Mouse (Mus musculus): ENCODE results near the gene Gabrb3. TPM values are rescaled to one million over a fixed set of nuclear protein-coding genes. Genes with fewer than 3 reads are reported as not detected.

Gene Gabrb3
- polyA plus RNA-seq, 1 experiment from 2014 or later = not detected

DNA sequence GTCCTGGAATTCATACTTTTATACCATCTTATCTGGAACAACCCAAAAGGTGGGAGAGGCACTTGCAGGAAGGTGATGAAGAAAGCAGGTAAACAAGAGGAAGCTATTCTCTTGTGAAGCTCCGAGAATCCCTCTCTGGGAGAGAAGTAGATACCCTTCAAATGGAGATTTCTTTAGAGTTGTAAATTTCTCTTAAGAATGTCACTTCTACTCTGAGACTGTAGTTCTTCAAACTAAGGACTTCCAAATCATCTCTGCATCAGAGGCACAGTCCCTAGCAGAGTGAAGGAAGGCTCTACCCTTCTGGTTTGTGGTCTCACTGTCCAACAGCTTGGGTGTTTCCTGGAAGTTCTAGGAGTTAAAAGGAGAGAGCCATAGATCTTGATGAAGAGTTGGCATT, 221.3 kb downstream of the Gabrb3 start:
- no peak overlapping the region for H3K4me2 ChIP-seq (ENCODE audit: low read depth, low read length)
- H3K27ac ChIP-seq (ENCODE audit: low read length) = no peak overlapping the region
- H3K9ac ChIP-seq (ENCODE audit: low read depth, low read length) = no peak overlapping the region
- no peak overlapping the region for H3K4me3 ChIP-seq (ENCODE audit: low read depth, low read length)
- no peak for ATAC-seq (ENCODE audit: low read depth)
- H3K9me3 ChIP-seq (replicated peaks; ENCODE audit: control insufficient read depth, low read length) = no peaks in the 10 kb centered on the region
- H3K27me3 ChIP-seq (ENCODE audit: control insufficient read depth, insufficient read depth, low read depth, low read length) = no peaks in the 10 kb centered on the region
- WGBS (ENCODE audit: insufficient replicate concordance) = 32% methylated on average over 1 of the region's 1 CpGs
- no peaks in the 10 kb centered on the region for H3K36me3 ChIP-seq (ENCODE audit: control insufficient read depth, insufficient read depth)
- no peaks in the 10 kb centered on the region for H3K4me1 ChIP-seq (ENCODE audit: control insufficient read depth, low read depth, low read length)

DNA sequence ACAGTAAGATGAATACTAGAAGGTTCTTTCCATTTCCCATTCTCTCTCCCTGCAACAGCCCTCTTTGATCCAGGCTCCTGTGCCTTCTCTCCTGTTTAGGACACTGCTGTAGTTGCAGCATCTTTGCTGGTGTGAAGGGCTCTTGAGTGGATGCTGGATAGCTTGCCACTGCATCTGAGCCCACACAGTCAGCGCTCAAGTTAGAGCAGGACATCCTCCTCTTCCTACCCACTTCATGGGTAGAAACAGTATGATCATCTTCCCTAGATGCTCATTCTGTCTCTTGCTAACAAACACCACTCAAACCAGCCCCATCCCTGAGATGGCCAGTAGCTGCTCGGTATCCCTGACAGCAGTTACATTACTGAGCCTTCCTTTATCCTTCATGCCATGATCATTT, 227.9 kb downstream of the Gabrb3 start:
- no peaks in the 10 kb centered on the region for H3K27me3 ChIP-seq (ENCODE audit: control insufficient read depth, insufficient read depth, low read depth, low read length)
- H3K4me3 ChIP-seq (ENCODE audit: low read depth, low read length) = no peak overlapping the region
- H3K36me3 ChIP-seq (ENCODE audit: control insufficient read depth, insufficient read depth) = no peaks in the 10 kb centered on the region
- ATAC-seq (ENCODE audit: low read depth) = no peak
- H3K4me2 ChIP-seq (ENCODE audit: low read depth, low read length) = no peak overlapping the region
- 66% methylated on average over 2 of the region's 2 CpGs for WGBS (ENCODE audit: insufficient replicate concordance)
- no peak overlapping the region for H3K9ac ChIP-seq (ENCODE audit: low read depth, low read length)
- H3K4me1 ChIP-seq (ENCODE audit: control insufficient read depth, low read depth, low read length) = no peaks in the 10 kb centered on the region
- no peaks in the 10 kb centered on the region for H3K9me3 ChIP-seq (replicated peaks; ENCODE audit: control insufficient read depth, low read length)
- H3K27ac ChIP-seq (ENCODE audit: low read length) = no peak overlapping the region

DNA sequence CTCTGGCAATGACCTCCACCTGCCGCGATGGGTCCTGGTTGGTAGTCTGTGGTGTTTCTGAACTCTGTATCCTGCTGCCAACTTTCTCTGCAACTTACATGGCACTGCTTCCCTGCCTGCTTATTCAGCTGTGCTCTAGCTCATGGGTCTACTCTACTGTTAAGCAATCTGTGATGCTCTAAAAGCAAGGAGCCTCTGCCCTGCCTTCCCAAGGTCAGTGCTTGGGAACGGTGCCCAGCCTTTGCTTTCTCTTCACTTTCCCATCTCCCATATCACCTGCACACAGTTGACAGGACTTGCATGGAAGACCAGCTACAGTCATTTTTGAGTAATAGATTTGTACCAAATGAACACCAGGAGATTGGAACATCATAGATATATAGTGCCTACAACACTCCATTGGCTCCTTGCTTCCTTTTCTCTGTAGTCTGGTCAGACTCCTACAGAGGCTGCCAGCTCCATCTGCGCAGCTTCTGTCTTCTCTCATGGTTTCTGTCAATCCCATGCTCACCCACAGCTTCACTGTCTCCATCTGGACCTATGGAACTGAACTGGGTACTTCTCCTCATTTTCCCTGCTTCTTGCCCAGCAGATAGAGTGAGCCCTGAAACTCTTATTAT, 228.8 kb downstream of the Gabrb3 start:
- H3K9me3 ChIP-seq (replicated peaks; ENCODE audit: control insufficient read depth, low read length) = no peaks in the 10 kb centered on the region
- H3K4me1 ChIP-seq (ENCODE audit: control insufficient read depth, low read depth, low read length) = no peaks in the 10 kb centered on the region
- no peak overlapping the region for H3K27ac ChIP-seq (ENCODE audit: low read length)
- H3K27me3 ChIP-seq (ENCODE audit: control insufficient read depth, insufficient read depth, low read depth, low read length) = no peaks in the 10 kb centered on the region
- H3K9ac ChIP-seq (ENCODE audit: low read depth, low read length) = no peak overlapping the region
- WGBS (ENCODE audit: insufficient replicate concordance) = 73% methylated on average over 4 of the region's 4 CpGs
- no peak for ATAC-seq (ENCODE audit: low read depth)
- H3K36me3 ChIP-seq (ENCODE audit: control insufficient read depth, insufficient read depth) = no peaks in the 10 kb centered on the region
- H3K4me3 ChIP-seq (ENCODE audit: low read depth, low read length) = no peak overlapping the region
- no peak overlapping the region for H3K4me2 ChIP-seq (ENCODE audit: low read depth, low read length)

DNA sequence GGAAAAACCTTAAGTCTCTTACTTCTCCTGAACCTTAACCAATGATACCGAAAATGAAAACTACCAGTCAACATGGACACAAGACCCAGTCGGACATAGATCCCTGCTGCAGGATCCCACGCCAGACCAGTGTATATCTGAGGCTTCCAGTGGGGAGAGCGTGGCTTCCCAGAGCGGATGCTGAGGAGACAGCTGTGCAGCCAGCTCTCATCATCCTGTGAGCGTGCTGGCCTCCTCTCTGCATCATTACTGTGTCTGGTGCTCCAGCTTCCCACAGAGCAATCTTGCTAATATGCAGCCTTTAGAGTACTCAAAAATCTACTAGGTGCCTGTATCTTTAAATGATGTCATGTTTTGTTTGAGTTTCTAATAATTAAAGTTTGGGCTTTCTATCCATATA, 257.9 kb downstream of the Gabrb3 start:
- no peak overlapping the region for H3K4me3 ChIP-seq (ENCODE audit: low read depth, low read length)
- H3K27me3 ChIP-seq (ENCODE audit: control insufficient read depth, insufficient read depth, low read depth, low read length) = no peaks in the 10 kb centered on the region
- no peaks in the 10 kb centered on the region for H3K36me3 ChIP-seq (ENCODE audit: control insufficient read depth, insufficient read depth)
- H3K4me1 ChIP-seq (ENCODE audit: control insufficient read depth, low read depth, low read length) = no peaks in the 10 kb centered on the region
- no peak overlapping the region for H3K27ac ChIP-seq (ENCODE audit: low read length)
- H3K9ac ChIP-seq (ENCODE audit: low read depth, low read length) = no peak overlapping the region
- no peak overlapping the region for H3K4me2 ChIP-seq (ENCODE audit: low read depth, low read length)
- no peaks in the 10 kb centered on the region for H3K9me3 ChIP-seq (replicated peaks; ENCODE audit: control insufficient read depth, low read length)
- no peak for ATAC-seq (ENCODE audit: low read depth)
- 65% methylated on average over 6 of the region's 6 CpGs for WGBS (ENCODE audit: insufficient replicate concordance)

DNA sequence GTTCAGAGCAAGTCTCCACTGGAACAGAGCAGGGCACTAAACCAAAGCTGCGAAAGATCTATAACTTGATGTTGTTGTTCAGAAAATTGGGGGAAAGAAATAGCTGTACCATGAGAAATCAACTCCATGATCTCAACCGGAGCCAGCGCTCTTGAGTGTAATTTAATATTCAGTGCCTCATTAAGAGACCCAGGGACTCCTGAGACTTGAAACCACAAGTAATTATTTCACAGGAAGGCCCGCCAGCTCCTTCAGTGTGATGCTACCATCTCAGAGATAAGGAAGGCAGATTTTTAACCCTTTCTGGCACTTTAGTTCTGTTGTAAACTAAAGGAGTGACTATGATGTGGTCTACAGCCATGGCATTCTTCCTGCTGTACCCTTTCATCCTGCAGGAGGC, 270.3 kb downstream of the Gabrb3 start:
- Histone ChIP-seq H3K9ac (ENCODE audit: low read depth, low read length) (no peak overlapping the region), H3K4me1 (ENCODE audit: control insufficient read depth, low read depth, low read length) (no peaks in the 10 kb centered on the region), H3K9me3 (replicated peaks; ENCODE audit: control insufficient read depth, low read length) (no peaks in the 10 kb centered on the region), H3K4me3 (ENCODE audit: low read depth, low read length) (no peak overlapping the region), H3K27ac (ENCODE audit: low read length) (no peak overlapping the region), H3K4me2 (ENCODE audit: low read depth, low read length) (no peak overlapping the region), H3K36me3 (ENCODE audit: control insufficient read depth, insufficient read depth) (no peaks in the 10 kb centered on the region), H3K27me3 (ENCODE audit: control insufficient read depth, insufficient read depth, low read depth, low read length) (no peaks in the 10 kb centered on the region)
- ATAC-seq (ENCODE audit: low read depth) = no peak
- WGBS (ENCODE audit: insufficient replicate concordance) = 60% methylated on average over 4 of the region's 4 CpGs

DNA sequence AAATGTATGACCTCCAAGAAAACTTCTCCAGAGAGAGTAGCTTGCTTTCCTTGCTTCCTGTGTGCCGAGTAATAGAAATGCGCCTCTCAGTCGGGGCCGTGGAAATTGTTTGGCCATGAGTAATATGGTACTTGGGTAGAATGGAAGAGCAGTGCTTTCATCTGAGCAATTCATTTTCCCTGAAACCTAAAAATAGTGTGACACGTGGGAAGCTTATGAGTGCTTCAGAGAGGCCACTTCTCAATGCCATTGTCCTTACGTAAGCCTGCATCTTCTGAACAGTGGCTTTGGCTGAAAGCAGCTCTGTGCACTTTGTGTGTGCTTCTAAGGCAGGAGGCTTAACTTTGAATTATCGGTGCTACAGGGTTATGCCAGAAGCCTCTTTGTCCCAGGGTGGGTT, 280.9 kb downstream of the Gabrb3 start:
- H3K9ac ChIP-seq (ENCODE audit: low read depth, low read length) = no peak overlapping the region
- no peak overlapping the region for H3K4me2 ChIP-seq (ENCODE audit: low read depth, low read length)
- WGBS (ENCODE audit: insufficient replicate concordance) = 70% methylated on average over 7 of the region's 7 CpGs
- no peaks in the 10 kb centered on the region for H3K36me3 ChIP-seq (ENCODE audit: control insufficient read depth, insufficient read depth)
- no peak for ATAC-seq (ENCODE audit: low read depth)
- H3K4me3 ChIP-seq (ENCODE audit: low read depth, low read length) = no peak overlapping the region
- H3K27me3 ChIP-seq (ENCODE audit: control insufficient read depth, insufficient read depth, low read depth, low read length) = no peaks in the 10 kb centered on the region
- H3K27ac ChIP-seq (ENCODE audit: low read length) = no peak overlapping the region
- H3K9me3 ChIP-seq (replicated peaks; ENCODE audit: control insufficient read depth, low read length) = no peaks in the 10 kb centered on the region
- no peaks in the 10 kb centered on the region for H3K4me1 ChIP-seq (ENCODE audit: control insufficient read depth, low read depth, low read length)

DNA sequence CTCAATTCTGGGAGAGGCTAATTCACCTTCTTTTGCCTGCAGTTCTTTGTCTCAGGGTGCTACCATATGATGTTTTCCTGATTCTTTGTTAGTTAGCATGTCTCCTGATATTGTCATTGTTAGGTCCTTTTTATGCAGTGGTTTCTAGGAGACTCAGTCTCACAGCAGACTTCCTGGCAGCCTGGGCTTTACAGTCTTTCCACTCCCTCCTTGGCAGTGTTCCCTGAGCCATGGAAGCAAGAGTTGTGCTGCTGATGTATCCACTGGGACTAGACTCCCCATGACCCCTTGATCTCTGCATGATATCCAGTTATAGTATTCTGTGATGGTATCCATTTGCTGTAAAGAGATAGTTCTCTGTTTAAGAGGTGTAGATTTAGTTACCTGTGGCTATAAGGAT, 281.6 kb downstream of the Gabrb3 start:
- ATAC-seq (ENCODE audit: low read depth) = no peak
- no peaks in the 10 kb centered on the region for H3K9me3 ChIP-seq (replicated peaks; ENCODE audit: control insufficient read depth, low read length)

DNA sequence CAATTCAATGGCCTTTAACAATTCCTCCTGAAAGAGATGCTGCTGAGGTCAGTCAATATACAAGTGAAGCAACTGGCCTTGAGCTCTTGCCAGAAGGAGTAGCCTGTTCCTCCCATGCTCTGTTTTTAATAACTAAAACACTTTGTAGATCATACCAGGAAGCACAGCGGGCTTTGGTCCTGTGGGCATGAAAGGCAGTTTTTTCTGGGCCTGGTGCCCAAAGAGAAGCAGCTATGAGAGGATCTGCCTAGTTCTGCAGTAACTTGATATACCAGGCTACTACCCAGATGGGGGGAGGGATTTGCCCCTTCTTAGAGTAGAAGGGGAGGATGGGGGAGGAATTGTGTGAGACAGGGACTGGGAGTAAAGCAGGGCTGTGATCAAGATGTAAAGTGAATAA, 284.1 kb downstream of the Gabrb3 start:
- Histone ChIP-seq H3K27ac (ENCODE audit: low read length) (no peak overlapping the region), H3K27me3 (ENCODE audit: control insufficient read depth, insufficient read depth, low read depth, low read length) (no peaks in the 10 kb centered on the region), H3K36me3 (ENCODE audit: control insufficient read depth, insufficient read depth) (no peaks in the 10 kb centered on the region), H3K4me1 (ENCODE audit: control insufficient read depth, low read depth, low read length) (no peaks in the 10 kb centered on the region), H3K4me3 (ENCODE audit: low read depth, low read length) (no peak overlapping the region), H3K4me2 (ENCODE audit: low read depth, low read length) (no peak overlapping the region), H3K9ac (ENCODE audit: low read depth, low read length) (no peak overlapping the region), H3K9me3 (replicated peaks; ENCODE audit: control insufficient read depth, low read length) (no peaks in the 10 kb centered on the region)
- no peak for ATAC-seq (ENCODE audit: low read depth)
- WGBS (ENCODE audit: insufficient replicate concordance) = 48% methylated on average over 1 of the region's 1 CpGs

More for the DNA sequence above, 281.6 kb downstream of the Gabrb3 start:
- H3K36me3 ChIP-seq (ENCODE audit: control insufficient read depth, insufficient read depth) = no peaks in the 10 kb centered on the region
- H3K27ac ChIP-seq (ENCODE audit: low read length) = no peak overlapping the region
- H3K9ac ChIP-seq (ENCODE audit: low read depth, low read length) = no peak overlapping the region
- no peaks in the 10 kb centered on the region for H3K4me1 ChIP-seq (ENCODE audit: control insufficient read depth, low read depth, low read length)
- no peak overlapping the region for H3K4me2 ChIP-seq (ENCODE audit: low read depth, low read length)
- no peak overlapping the region for H3K4me3 ChIP-seq (ENCODE audit: low read depth, low read length)
- no peaks in the 10 kb centered on the region for H3K27me3 ChIP-seq (ENCODE audit: control insufficient read depth, insufficient read depth, low read depth, low read length)

DNA sequence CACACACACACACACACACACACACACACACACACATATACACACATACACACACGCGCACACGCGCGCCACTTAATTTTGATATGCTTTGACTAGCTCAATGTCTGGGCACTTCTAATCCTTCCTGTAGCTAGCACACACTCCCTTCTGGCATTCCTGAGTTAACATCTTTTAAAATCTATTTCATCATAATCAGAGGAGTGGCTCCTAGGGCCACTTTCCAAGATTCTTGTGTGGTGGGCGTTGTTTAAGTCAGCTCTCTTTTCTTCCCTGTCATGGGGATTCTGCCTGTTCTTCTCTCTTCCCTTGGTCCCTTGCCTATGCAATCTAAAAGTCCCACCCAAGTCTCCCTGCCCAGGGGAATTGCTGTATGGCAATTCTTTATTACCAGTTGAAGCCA, 286.6 kb downstream of the Gabrb3 start:
- no peaks in the 10 kb centered on the region for H3K27me3 ChIP-seq (ENCODE audit: control insufficient read depth, insufficient read depth, low read depth, low read length)
- ATAC-seq (ENCODE audit: low read depth) = no peak
- H3K4me2 ChIP-seq (ENCODE audit: low read depth, low read length) = no peak overlapping the region
- no peaks in the 10 kb centered on the region for H3K36me3 ChIP-seq (ENCODE audit: control insufficient read depth, insufficient read depth)
- no peak overlapping the region for H3K4me3 ChIP-seq (ENCODE audit: low read depth, low read length)
- no peak overlapping the region for H3K9ac ChIP-seq (ENCODE audit: low read depth, low read length)
- no peak overlapping the region for H3K27ac ChIP-seq (ENCODE audit: low read length)
- WGBS (ENCODE audit: insufficient replicate concordance) = 93% methylated on average over 6 of the region's 6 CpGs
- H3K4me1 ChIP-seq (ENCODE audit: control insufficient read depth, low read depth, low read length) = no peaks in the 10 kb centered on the region
- H3K9me3 ChIP-seq (replicated peaks; ENCODE audit: control insufficient read depth, low read length) = no peaks in the 10 kb centered on the region
